Mouse (Mus musculus): ENCODE measurements around the gene Spon1.
A peak's percentile ranks its signal among the peaks of the same experiment; 100 is the strongest.

Spon1 gene

GRCm38 (mm10) chr7:114069726-114070457, 304.1 kb downstream of the Spon1 start:
- Histone ChIP-seq H3K9me3 (ENCODE audit: low read length) (no peaks in the 10 kb centered on the region), H3K4me3 (replicated peaks; ENCODE audit: low read length) (no peak overlapping the region), H3K27me3 (ENCODE audit: insufficient read depth, low read length) (no peaks in the 10 kb centered on the region), H3K4me1 (replicated peaks; ENCODE audit: low read depth, low read length) (peaks cover 70% of the 10 kb centered on the region), H3K36me3 (ENCODE audit: insufficient read depth, low read length) (no peaks in the 10 kb centered on the region)
- no peak for TF ChIP-seq POU5F1 (IDR thresholded peaks at IDR 0.05; ENCODE audit: borderline replicate concordance, low read length)
- no peak for TF ChIP-seq CTCF (conservative IDR thresholded peaks at IDR 0.05; ENCODE audit: low read length)
- TF ChIP-seq NANOG (IDR thresholded peaks at IDR 0.05; ENCODE audit: borderline replicate concordance, low read length) = no peak

GRCm38 (mm10) chr7:114070458-114070840, 304.7 kb downstream of the Spon1 start:
- no peaks in the 10 kb centered on the region for H3K27me3 ChIP-seq (ENCODE audit: insufficient read depth, low read length)
- H3K4me3 ChIP-seq (replicated peaks; ENCODE audit: low read length) = no peak overlapping the region
- H3K36me3 ChIP-seq (ENCODE audit: insufficient read depth, low read length) = no peaks in the 10 kb centered on the region
- H3K9me3 ChIP-seq (ENCODE audit: low read length) = no peaks in the 10 kb centered on the region
- TF ChIP-seq NANOG (IDR thresholded peaks at IDR 0.05; ENCODE audit: borderline replicate concordance, low read length) = no peak
- no peak for TF ChIP-seq POU5F1 (IDR thresholded peaks at IDR 0.05; ENCODE audit: borderline replicate concordance, low read length)
- no peak for TF ChIP-seq CTCF (conservative IDR thresholded peaks at IDR 0.05; ENCODE audit: low read length)
- H3K4me1 ChIP-seq (replicated peaks; ENCODE audit: low read depth, low read length) = peaks cover 64% of the 10 kb centered on the region

GRCm38 (mm10) chr7:114071395-114071794, 305.6 kb downstream of the Spon1 start:
- Histone ChIP-seq H3K9me3 (ENCODE audit: low read length) (no peaks in the 10 kb centered on the region), H3K4me1 (replicated peaks; ENCODE audit: low read depth, low read length) (peaks cover 60% of the 10 kb centered on the region), H3K27me3 (ENCODE audit: insufficient read depth, low read length) (no peaks in the 10 kb centered on the region), H3K4me3 (replicated peaks; ENCODE audit: low read length) (peak overlapping the region; percentile 29; the same call in 1 of the 2 replicates), H3K36me3 (ENCODE audit: insufficient read depth, low read length) (no peaks in the 10 kb centered on the region)
- no peak for TF ChIP-seq NANOG (IDR thresholded peaks at IDR 0.05; ENCODE audit: borderline replicate concordance, low read length)
- no peak for TF ChIP-seq CTCF (conservative IDR thresholded peaks at IDR 0.05; ENCODE audit: low read length)
- no peak for TF ChIP-seq POU5F1 (IDR thresholded peaks at IDR 0.05; ENCODE audit: borderline replicate concordance, low read length)

- no peaks in the 10 kb centered on the region for H3K27me3 ChIP-seq (ENCODE audit: insufficient read depth, low read length)
- TF ChIP-seq CTCF (conservative IDR thresholded peaks at IDR 0.05; ENCODE audit: low read length) (no peak), POU5F1 (IDR thresholded peaks at IDR 0.05; ENCODE audit: borderline replicate concordance, low read length) (no peak), NANOG (IDR thresholded peaks at IDR 0.05; ENCODE audit: borderline replicate concordance, low read length) (no peak)
- no peaks in the 10 kb centered on the region for H3K36me3 ChIP-seq (ENCODE audit: insufficient read depth, low read length)
These were observed 306.2 kb downstream of the Spon1 start for GRCm38 (mm10) chr7:114071851-114072616.

GRCm38 (mm10) chr7:114074133-114074532, 308.3 kb downstream of the Spon1 start:
- TF ChIP-seq POU5F1 (IDR thresholded peaks at IDR 0.05; ENCODE audit: borderline replicate concordance, low read length) (no peak), NANOG (IDR thresholded peaks at IDR 0.05; ENCODE audit: borderline replicate concordance, low read length) (no peak), CTCF (conservative IDR thresholded peaks at IDR 0.05; ENCODE audit: low read length) (no peak)
- H3K4me3 ChIP-seq (replicated peaks; ENCODE audit: low read length) = no peak overlapping the region
- no peaks in the 10 kb centered on the region for H3K36me3 ChIP-seq (ENCODE audit: insufficient read depth, low read length)
- H3K4me1 ChIP-seq (replicated peaks; ENCODE audit: low read depth, low read length) = peaks cover 50% of the 10 kb centered on the region
- H3K9me3 ChIP-seq (ENCODE audit: low read length) = no peaks in the 10 kb centered on the region
- no peaks in the 10 kb centered on the region for H3K27me3 ChIP-seq (ENCODE audit: insufficient read depth, low read length)

More at GRCm38 (mm10) chr7:114071851-114072616, 306.2 kb downstream of the Spon1 start:
- H3K9me3 ChIP-seq (ENCODE audit: low read length) = no peaks in the 10 kb centered on the region
- peaks cover 60% of the 10 kb centered on the region for H3K4me1 ChIP-seq (replicated peaks; ENCODE audit: low read depth, low read length)
- peak overlapping the region; percentile 29; the same call in 1 of the 2 replicates for H3K4me3 ChIP-seq (replicated peaks; ENCODE audit: low read length)

- Histone ChIP-seq H3K9me3 (ENCODE audit: low read length) (no peaks in the 10 kb centered on the region), H3K36me3 (ENCODE audit: insufficient read depth, low read length) (no peaks in the 10 kb centered on the region), H3K4me3 (replicated peaks; ENCODE audit: low read length) (no peak overlapping the region), H3K27me3 (ENCODE audit: insufficient read depth, low read length) (no peaks in the 10 kb centered on the region), H3K4me1 (replicated peaks; ENCODE audit: low read depth, low read length) (peaks cover 54% of the 10 kb centered on the region)
- no peak for TF ChIP-seq CTCF (conservative IDR thresholded peaks at IDR 0.05; ENCODE audit: low read length)
- no peak for TF ChIP-seq POU5F1 (IDR thresholded peaks at IDR 0.05; ENCODE audit: borderline replicate concordance, low read length)
- no peak for TF ChIP-seq NANOG (IDR thresholded peaks at IDR 0.05; ENCODE audit: borderline replicate concordance, low read length)
These were observed 308.8 kb downstream of the Spon1 start for GRCm38 (mm10) chr7:114074595-114074994.

- Histone ChIP-seq H3K9me3 (ENCODE audit: low read length) (no peaks in the 10 kb centered on the region), H3K4me1 (replicated peaks; ENCODE audit: low read depth, low read length) (peaks cover 56% of the 10 kb centered on the region), H3K4me3 (replicated peaks; ENCODE audit: low read length) (no peak overlapping the region), H3K27me3 (ENCODE audit: insufficient read depth, low read length) (no peaks in the 10 kb centered on the region), H3K36me3 (ENCODE audit: insufficient read depth, low read length) (0 out of 2 replicates have a peak, but pooled peaks cover 4% of the 10 kb centered on the region)
- no peak for TF ChIP-seq POU5F1 (IDR thresholded peaks at IDR 0.05; ENCODE audit: borderline replicate concordance, low read length)
- TF ChIP-seq CTCF (conservative IDR thresholded peaks at IDR 0.05; ENCODE audit: low read length) = no peak
- TF ChIP-seq NANOG (IDR thresholded peaks at IDR 0.05; ENCODE audit: borderline replicate concordance, low read length) = no peak
These were observed 313.5 kb downstream of the Spon1 start for GRCm38 (mm10) chr7:114079343-114079742.

GRCm38 (mm10) chr7:114080250-114080649, 314.5 kb downstream of the Spon1 start:
- Histone ChIP-seq H3K36me3 (ENCODE audit: insufficient read depth, low read length) (0 out of 2 replicates have a peak, but pooled peaks cover 4% of the 10 kb centered on the region), H3K9me3 (ENCODE audit: low read length) (no peaks in the 10 kb centered on the region), H3K4me3 (replicated peaks; ENCODE audit: low read length) (no peak overlapping the region), H3K27me3 (ENCODE audit: insufficient read depth, low read length) (no peaks in the 10 kb centered on the region), H3K4me1 (replicated peaks; ENCODE audit: low read depth, low read length) (peaks cover 64% of the 10 kb centered on the region)
- no peak for TF ChIP-seq POU5F1 (IDR thresholded peaks at IDR 0.05; ENCODE audit: borderline replicate concordance, low read length)
- no peak for TF ChIP-seq CTCF (conservative IDR thresholded peaks at IDR 0.05; ENCODE audit: low read length)
- no peak for TF ChIP-seq NANOG (IDR thresholded peaks at IDR 0.05; ENCODE audit: borderline replicate concordance, low read length)

All from E14TG2a.4 (cell line).